Mouse (Mus musculus): Measurements from ENCODE around the gene Lmo2.
A peak's percentile ranks its signal among the peaks of the same experiment; 100 is the strongest.

Lmo2 gene

DNA sequence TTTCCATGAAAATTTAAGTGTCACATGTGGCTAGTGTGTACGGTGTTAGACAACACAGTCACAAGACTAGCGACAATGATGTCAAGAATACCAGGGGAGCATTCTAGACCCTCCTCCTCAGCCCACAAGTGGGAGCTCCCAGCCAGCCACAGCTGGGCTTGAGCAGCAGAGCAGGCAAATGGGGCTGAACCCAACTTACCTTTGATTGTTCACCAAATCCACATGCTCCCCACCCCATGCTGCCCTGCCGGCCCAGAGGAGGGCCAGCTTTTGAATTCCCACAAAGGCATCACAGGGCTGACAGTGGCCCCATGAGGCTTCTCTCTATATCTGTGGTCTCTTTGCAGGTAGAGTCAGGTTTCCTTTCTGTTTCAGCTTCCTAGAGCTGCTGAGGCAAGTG, 16.7 kb upstream of the Lmo2 start:
- no peak for DNase-seq (ENCODE audit: low spot score)

DNA sequence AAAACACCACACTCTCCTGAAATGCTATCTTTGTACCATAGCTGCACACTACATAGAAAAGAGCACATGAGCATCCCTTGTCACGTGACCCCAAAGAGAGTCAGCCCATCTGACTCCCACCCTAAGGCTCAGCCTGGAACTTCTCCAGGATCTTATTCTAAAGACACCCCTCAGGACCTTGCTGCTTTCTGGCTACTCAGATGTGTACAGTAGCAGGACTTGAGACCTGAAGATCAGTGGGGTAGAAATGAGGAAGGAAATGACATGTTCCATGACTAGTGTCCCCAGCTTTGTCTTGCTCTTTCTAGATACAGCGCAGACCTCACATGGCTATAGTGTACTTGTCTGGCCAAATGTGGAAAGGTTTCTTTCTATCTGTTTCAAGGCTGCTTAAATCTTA, 12.9 kb upstream of the Lmo2 start:
- DNase-seq (ENCODE audit: low spot score), result no peak

DNA sequence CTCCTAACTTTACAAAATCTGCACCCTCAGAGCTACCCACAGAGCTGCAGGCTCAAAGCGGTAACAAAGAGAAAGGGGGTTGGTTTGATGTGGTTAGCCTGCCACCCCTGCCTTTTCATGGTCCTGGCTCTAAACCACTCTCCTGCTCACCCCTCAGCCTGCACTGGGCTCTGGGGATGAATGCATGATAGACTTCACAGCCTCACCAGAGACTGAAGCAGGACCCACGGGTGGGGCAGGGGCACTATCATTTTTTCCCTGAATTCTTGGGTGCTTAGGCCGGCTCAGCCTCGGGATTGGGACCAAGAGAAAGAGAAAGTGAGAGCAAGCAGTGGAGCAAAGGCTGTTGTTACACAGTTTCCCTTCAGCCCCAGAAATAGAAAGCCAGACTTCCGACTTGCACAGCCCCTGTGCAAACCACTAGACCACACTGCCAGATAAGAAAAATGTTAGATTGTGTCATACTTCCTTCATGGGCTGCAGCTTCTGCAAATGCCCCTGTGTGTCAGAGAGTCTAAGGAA, 12.2 kb upstream of the Lmo2 start:
- no peak for DNase-seq (ENCODE audit: low spot score)

DNA sequence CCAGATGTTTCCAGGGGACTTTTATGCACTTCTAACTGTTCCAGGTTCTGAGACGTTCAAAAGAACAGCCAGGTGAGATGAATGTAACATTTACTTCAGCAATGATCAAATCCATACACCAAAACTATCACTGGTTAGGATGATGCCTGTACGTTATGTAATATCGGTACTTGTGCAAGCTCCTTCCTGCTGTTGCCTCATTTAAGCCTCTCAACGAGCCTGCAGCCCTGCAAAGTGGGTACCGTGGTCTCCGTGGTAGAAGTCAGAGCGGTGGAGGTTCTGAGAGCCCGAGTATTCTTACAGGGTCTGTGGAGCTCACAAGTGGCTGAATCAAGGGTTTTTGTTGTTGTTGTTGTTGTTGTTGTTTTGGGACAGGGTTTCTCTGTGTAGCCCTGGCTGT, 10.9 kb upstream of the Lmo2 start:
- DNase-seq (ENCODE audit: low spot score), result no peak

DNA sequence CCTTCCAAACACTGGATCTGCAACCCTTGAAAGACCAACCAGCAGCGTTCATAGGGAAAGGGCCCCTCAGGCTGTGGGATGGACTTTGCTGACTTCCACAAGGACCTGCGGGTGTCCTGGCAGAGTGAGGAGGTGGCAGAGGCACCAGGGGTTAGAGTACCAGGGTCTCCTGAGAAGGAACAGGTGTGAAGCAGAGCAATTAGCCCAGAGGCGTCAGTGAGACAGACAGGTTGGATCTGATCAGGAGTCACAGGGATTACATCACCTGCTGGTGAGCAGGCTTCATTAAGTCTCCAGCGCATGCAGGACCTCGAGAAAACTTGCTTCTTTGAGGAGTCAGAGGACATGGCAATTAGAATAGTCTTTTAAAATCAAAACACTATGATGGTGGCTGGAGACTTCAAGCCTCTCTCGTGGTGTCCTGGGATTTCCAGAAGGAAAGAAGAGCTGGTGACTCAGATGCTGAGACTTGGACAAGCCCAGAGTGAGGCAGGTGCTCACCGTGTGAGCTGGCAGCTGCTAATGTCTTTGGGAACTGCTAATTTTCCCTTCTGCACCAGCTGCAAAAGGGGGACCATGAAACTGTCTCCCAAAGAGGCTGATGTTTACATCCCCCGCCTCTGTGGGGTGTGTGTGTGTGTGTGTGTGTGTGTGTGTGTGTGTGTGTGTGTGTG, 9.7 kb upstream of the Lmo2 start:
- DNase-seq (ENCODE audit: low spot score), result no peak

DNA sequence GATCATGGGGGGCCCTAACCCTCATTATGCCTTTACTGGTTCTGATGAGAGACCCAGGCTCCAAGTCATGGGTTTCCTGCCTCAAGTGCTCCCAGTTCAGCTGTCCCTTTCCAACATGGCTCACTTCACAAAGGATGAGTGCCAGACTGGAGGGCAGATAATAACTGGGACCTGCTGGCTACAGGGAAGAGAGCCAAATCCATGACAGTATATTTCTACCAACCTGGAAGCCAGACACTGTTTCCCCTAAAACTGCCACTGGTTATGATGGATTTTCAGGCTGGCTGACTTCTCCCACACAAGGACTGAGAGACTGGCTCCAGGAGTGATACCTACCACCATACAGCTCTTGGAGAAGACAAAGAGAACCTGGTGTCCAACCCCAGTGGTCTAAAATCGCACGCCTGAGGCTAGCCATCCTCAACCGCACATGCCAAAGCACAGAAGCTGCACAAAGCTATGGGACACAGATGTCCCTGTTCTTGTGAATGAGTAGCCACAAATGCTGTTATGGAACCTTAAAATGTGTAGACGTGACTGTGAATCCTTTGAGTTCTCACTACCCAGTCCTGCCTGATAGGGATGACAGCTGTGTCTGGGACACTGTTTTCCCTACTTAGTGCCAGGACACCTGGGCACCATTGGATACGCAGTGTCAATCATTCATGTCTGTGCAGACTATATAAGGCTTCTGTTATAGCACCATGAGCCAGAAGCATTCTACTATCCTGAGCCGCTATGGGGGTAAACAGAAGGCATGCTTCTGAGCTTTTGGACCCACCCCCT, 4.5 kb upstream of the Lmo2 start:
- DNase-seq (ENCODE audit: low spot score), result no peak

DNA sequence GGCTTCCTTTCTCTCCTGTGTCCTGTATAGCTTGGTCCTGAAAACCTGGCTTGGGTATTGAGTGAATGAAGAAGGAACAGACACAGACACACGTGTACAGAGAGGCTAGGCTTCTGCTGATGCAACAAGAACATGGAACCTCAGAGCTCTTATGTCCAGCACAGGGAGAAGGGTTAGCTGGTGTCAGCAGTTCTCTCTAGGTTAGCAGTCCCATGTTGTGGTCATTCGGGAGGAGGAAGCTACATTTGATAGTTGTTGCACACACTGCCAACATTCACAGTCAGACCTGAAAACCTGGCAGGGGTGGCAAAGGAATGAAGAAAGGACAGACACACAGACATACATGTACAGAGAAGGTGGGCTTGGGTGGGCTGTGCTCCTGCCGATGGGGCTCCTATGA, 2.1 kb upstream of the Lmo2 start:
- DNase-seq (ENCODE audit: low spot score), result no peak

DNA sequence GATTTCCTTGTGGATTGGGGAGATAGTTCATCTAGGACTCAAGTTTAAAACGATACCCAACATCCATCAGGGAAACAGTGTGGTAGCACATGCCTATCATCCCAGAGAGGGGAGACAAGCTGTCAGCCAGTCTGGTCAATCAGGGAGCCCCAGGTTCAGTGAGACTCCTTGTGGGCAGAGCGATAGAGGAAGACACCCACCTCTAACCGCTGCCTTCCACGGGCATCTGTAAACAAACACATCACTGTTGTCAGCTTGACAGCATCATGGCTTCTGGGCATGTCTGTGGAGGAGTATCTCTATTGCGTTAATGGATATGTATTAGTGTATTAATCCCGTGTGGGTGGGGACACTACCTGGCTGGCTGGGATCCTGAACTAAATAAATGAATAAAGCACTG, 919 bp upstream of the Lmo2 start:
- no peak for DNase-seq (ENCODE audit: low spot score)

DNA sequence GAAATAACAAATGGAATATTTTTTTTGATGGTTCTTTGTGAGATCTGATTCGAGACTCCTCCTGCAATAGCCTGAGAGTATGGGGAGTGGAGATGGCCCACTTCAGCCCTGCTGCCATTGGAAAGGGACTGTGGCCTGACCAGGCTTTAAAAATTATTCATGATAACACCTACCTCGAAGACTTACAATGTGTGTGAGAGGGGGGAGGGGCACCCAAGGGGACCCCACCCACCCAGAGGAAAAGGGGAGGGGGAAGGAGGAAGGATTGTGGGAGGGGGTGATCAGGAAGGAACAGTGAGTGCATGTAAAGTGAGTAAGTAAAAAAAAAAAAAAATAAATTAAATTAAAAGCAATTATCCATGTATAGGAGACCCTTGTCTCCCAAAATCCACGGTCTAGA, 848 bp downstream of the Lmo2 start:
- no peak for DNase-seq (ENCODE audit: low spot score)

DNA sequence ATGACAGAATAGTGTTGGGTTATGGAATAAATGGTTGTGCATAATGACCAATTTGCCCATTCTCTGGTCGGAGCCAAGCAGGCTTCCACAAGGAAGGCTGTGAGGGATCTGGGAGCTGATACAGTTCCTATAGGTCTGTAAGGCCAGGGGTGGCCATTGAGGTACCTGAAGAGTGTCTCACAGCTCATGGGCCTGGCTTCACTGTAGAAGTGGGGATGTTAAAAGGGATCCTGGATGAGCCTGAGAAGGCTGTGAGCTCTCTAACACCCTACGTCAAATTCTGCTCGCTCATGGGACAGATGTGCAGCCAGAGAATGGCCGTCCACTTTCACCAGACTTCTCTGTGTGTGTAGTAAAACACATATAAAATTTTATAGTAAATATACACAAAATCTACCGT, 1.3 kb downstream of the Lmo2 start:
- DNase-seq (ENCODE audit: low spot score), result no peak

DNA sequence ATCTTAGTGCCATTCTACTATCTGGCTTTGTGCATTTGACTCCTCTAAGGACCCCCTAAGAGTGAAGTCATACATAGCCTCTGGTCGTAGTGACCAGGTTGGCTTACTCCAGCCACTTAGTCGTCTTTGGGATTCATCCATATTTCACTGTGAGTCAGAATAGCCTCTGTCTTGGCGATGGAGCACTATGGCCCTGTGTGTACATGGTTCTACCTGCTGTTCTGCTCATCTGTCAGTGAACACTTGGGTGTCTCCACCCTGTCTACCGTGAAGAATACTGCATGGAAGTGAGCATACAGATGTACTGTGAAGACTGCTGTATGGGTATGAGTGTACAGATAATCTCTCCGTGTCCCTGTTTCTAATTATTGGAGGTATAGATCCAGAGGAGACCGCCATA, 1.8 kb downstream of the Lmo2 start:
- DNase-seq (ENCODE audit: low spot score), result no peak

DNA sequence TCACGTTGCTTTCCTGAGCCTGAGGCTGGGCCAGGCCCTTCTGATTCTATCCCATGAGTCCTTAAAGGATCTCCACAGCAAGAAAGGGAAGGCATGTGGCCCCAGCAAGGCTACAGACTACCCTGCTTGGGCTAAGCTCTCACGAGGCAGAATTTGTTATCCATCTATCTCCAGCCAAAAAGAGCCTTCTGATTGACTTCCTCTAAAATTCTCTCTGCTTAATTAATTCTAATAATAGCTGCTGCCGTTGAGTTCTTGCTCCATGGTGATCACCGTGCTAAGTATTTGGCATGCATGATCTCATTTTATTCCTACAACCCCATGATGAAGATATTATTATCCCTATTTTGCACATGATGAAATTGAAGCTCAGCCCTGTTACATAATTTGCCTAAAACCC, 4.6 kb downstream of the Lmo2 start:
- no peak for DNase-seq (ENCODE audit: low spot score)

DNA sequence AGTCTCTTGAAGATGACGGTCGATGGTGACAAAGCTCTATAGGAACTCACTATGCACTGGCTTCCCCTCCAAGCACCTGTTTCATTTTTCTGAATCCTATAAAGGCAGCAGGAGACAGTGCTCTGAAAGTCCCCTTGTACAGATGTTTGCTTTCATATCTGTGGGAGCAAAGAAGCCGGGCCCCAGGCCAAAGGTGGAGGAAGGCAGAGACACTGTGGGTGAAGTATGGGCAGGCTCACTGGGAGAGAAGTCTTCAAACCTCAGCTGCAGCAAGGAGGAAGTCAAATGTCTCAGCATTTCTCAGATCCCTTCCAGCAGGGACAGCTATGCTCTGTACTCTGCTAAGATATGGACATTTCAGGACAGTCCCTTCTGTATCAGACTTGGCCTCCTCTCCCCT, 7.6 kb downstream of the Lmo2 start:
- DNase-seq (ENCODE audit: low spot score), result no peak

DNA sequence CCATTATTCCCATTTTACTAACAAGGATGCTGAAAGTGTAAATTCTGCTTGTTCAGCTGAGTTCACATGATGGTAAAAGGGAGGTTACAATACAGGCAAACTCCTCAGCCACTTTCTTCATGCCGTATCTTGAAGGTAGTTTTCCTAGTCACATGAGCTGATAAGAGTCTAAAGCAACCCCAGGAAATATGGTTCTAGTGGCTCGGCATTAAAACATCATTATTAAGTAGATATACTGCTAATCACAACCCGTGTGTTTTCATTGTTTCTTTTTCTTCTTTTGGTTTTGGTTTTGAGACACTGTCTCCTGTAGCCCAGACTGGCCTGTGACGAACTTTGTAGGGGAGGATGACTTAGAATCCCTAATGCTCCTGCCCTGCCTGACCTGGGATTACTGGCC, 10.4 kb downstream of the Lmo2 start:
- no peak for DNase-seq (ENCODE audit: low spot score)

DNA sequence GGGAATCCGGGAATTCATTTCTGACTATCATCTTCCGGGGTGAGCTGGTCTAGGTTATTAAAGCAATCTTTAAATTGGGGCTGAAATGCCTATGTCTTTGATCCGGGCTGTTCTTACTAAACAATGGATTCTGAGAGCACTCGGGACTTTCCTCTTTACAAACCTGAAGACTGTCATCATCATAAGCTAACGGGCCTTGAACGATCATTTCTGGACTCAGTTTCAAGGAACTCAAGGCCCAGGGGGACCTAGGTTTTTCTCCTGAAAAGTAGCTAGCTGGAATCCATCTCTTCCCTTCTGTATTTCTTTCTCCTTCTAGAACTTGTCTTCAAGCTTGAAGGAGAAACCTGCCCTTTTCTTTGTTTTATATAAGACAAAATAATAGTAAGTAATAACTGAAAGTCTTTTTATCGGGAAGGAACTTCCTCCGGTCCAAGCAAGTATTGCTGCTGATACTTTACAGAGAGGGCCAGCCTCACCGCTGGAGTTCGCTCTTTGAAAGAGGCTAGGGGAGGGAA, 11.2 kb downstream of the Lmo2 start:
- no peak for DNase-seq (ENCODE audit: low spot score)

DNA sequence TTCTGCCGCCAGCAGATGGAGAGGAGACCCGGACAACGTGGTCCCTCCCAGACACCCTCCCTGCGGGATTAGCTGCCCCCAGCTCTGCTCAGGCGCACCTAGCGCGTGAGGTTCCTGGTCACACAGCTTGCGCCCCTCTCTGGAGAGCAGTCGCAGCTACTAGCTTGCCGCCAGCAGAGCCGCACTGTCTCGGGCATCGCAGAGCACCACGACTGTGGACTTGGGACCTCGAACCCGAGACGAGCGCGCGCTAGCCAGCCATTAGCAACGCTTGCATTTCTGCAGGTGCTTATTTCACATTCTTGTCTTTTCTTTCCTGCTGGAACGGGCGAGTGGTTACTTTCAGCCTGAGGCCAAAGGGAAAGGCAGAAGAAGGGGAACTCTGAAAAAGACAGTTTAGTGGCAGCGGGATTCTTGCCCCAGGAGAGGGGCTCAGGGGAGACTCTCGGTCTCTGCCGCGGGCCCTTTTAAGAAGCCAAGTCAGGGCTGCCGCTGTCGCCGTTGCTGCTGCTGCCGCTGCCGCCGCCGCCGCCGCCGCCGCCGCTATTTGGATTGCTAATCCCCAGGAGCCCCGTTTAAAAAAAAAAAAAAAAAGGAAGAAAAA, 11.8 kb downstream of the Lmo2 start:
- peak; percentile 17 for DNase-seq (ENCODE audit: low spot score)

DNA sequence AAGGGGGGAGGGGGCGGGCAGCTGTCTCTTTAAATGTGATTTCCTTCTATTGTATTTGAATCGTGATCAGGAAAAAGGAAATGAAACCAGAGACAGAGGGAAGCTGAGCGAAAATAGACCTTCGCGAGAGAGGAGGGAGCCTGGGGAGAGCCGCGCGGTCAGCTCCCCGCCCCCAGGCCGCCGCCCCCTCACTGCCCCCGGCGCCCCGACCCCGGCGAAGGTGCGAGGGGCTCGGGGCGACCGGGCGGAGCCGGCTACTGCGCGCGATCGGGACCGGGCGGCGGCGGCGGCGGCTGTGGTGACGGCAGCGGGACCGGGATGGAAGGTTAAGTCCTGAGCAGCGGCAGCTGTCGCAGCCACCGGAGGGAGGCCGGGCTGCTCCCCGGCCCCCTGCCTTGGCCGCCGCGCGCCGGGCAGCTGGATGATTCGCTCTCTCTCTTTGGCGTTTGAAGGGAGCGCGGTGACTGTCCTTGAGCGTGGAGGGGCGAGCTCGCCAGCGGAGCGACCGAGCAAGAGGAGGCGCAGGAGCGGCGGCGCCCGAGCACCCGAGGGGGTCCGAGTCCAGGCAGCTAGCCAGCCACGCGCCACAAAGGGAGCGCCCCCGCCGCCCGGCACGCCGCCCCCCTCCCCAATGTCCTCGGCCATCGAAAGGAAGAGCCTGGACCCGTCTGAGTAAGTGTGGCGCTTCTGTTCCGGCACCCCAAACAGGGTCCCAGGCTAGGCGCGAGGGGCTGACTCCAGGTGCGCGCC, 12.4 kb downstream of the Lmo2 start:
- peak; percentile 18 for DNase-seq (ENCODE audit: low spot score)

DNA sequence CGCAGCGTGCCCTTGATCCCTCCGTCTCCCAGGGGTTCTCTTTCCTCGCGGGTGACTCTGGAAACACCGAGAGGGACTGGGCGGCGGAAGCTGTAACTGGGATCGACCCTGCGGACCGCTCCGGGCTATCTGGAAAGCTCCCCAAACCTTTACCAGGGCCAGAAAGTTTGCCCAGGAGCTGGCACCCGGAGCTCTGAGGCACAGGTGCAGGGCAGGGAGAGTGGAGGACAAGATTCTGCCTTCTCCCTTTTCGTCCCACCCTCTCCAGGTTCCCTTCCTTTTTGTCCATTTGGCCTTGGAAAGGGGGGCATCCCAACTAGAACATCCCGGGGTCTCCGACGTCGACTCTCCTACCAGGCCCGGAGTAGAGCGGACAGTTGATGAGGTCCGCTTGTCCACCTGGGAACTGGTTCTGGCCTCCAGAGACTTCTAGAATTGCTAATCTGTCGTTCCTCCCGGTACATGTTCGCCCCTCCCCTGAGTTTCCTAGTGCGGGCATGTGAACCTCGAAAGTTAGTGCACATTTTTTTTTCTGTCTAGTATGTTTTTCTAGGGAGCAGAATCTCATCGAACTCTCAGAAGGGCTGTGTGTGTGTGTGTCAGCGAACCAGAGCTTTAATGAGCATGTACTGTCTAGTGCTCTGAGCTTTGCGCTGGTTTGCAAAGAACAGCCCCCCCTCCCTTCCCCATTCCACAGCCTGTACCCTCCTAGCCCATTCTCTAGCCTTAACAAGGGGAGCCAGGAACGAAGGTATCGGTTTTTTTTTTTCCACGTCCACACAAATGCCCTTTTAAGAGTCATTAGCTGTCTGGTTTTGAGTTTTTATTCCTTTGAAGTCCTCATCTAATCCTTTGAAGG, 13.2 kb downstream of the Lmo2 start:
- DNase-seq (ENCODE audit: low spot score), result no peak

DNA sequence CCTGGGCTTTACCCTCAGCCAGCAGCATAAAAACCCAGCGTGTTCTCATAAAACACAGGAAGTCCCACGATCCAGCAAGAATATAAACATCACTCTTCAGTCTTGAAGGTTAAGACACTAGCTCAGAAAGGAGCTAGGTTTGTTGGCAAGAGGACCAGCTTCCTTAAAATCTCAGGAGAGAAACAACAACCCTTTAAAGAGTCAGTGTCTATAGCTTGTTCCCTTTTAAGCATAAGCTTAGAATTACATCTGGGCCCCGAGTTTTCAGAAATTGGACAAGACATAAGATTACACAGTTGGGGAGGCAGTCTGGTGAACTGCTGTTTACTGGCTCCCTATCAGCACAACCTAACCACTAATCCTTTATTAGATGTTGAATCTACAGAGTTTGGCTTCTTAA, 14.1 kb downstream of the Lmo2 start:
- DNase-seq (ENCODE audit: low spot score), result no peak

DNA sequence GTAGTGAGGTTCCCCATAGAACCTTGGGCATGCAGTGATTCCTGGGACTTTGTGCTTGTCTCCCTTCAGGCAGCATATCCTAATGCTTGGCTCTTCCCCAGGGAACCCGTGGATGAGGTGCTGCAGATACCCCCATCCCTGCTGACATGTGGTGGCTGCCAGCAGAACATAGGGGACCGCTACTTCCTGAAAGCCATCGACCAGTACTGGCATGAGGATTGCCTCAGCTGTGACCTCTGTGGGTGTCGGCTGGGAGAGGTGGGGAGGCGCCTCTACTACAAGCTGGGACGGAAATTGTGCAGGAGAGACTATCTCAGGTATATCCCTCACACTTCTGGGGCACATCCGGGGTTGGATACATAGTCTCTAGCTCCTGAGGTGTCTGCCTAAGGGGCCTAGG, 18.1 kb downstream of the Lmo2 start:
- no peak for DNase-seq (ENCODE audit: low spot score)

DNA sequence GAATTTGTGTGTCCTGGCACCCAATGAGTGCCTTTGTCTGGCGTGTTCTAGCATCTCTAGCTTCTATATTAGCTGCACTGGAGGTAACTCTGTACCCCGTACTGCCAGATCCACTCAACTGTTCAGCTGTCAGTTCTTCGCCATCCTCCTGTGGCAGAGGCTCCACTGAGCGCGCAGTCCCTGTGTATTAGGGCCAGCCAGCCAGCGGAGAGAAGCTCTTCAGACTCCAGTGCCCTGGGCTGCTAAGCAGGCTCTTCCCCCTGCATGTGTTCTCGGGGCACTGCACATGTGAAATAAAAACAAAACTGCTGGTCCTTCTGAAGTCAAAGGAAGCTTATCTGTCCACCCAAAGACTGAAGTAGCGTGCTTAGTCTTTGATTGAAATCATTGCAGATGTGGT, 19.4 kb downstream of the Lmo2 start:
- DNase-seq (ENCODE audit: low spot score), result no peak

Measured in ovary, postnatal 14 days (tissue).